Mouse (Mus musculus) brain, embryonic 14.5 days (tissue): ENCODE results near the gene Olfr1008. TPM values are rescaled to one million over a fixed set of nuclear protein-coding genes. Genes with fewer than 3 reads are reported as not detected.
"Not testable (repeated sequence)": the region's sequence is repeated elsewhere in the genome, so short reads cannot be mapped to it uniquely, and the experiment has no call there.

ENCODE experiments used
- DNase-seq: peaks from one replicate; pipeline ENCODE4 v3.0.0-alpha.2; 2011; ENCODE audit warnings: low read depth
- CTCF ChIP-seq: fragments of 200-500 bp; IDR thresholded peaks from 2 replicates; pipeline ENCODE4 v1.5.1; 2012; ENCODE audit warnings: inconsistent platforms, mild to moderate bottlenecking, moderate library complexity, borderline replicate concordance; ENCODE audit not compliant: insufficient read depth, insufficient read length; ENCODE audit errors: extremely low read depth
- POLR2A ChIP-seq: fragments of 200-500 bp; IDR thresholded peaks from 2 replicates; pipeline ENCODE4 v1.6.1; 2012; ENCODE audit warnings: mild to moderate bottlenecking, inconsistent platforms, borderline replicate concordance; ENCODE audit not compliant: poor library complexity, insufficient read depth, insufficient read length, severe bottlenecking; ENCODE audit errors: extremely low read depth
- polyA plus RNA-seq: library from polyadenylated mRNA; depleted of rRNA; stranded (reverse); fragments of >200 nt; gene quantifications from 2 replicates; pipeline ENCODE4 v1.2.3, GENCODE M21; 2012; rRNA removed

Gene Olfr1008
- not detected in 2 replicates for polyA plus RNA-seq

DNA sequence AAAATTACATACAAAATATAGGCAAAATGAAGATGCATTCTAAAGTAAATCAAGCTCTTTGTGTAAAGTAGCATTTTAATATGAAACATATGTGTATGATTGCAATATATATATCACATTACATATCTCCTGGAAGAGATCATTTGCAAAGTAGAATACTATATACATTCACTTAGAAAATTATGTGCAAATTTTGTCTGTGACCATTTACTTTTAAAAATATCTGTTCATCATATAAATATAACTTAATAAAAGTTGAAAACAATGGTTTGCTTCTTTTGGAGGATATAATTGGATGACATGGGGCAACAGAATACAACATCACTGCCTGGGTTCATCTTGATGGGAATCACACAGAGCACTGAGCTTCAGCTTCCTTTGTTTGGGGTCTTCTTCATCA is at the start of gene Olfr1008:
Gene Olfr1008, plus strand, starts transcription at position 301 of the 400 bp plus-strand sequence.
- no peak for DNase-seq
- TF ChIP-seq CTCF (no peak), POLR2A (no peak)

DNA sequence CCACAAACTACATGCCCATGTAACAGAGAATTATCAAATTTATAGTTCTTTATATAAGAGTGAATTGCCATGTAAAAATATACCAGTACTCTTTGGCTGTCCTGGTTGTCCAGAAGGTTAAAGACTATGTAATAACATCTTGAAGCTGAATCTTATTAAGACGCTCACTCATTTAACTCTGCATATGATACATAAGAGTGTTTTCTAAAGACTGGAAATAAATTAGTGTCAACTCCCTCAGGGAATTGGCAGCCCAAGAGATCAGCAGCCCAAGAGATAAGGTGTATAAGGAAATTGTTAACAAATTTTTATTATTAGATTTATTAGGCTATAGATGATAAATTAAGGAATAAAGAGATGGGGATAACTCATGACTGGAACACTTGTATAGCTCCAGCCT is 38.6 kb upstream of the Olfr1008 start, which contains the start of gene Olfr1002:
Gene Olfr1002, minus strand, starts transcription at position 101 of the 400 bp plus-strand sequence.
- TF ChIP-seq POLR2A (no peak), CTCF (no peak)
- DNase-seq: no peak

DNA sequence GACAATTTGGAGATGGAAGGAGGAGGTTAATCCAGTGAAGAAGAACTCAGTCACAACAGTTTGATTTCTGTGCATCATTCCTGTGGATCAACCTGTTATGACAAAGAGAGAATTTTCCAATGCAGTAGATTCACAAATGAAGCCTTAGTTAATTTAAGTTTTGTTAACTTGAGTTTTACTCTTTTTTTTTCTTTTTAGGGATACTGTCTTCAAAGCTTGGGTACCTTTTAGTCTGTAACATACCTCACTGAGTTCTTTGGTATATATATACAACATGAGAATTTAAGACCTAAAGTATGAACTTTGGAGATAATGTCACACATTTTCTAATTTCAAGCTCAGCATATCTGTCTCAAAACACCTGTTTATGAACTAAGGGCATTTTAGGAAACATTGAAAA is 24.9 kb upstream of the Olfr1008 start, which contains the start of gene Olfr154:
Gene Olfr154, minus strand, starts transcription at position 101 of the 400 bp plus-strand sequence.
- DNase-seq: not testable (repeated sequence)

DNA sequence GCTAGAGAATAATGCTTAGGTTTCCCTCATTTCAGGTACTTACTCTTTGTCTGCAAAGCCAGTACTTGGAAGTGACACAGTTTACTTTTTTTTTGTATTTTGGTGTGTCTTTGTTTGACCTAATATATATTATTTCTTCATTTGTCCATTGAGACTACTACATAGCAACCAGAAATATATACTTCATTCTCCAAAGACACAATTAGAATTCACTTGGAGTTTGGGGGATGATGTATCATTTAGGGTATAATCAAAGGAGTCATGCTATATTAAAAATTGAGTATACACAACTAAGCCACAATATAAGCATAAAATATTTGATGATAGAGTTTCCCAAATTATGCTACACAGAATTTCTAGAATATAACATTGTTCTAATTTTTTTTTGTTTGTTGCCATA is 10.6 kb upstream of the Olfr1008 start, which contains the start of gene Olfr1006:
Gene Olfr1006, minus strand, starts transcription at position 101 of the 400 bp plus-strand sequence.
- DNase-seq: no peak
- no peak for TF ChIP-seq POLR2A
- TF ChIP-seq CTCF: no peak

DNA sequence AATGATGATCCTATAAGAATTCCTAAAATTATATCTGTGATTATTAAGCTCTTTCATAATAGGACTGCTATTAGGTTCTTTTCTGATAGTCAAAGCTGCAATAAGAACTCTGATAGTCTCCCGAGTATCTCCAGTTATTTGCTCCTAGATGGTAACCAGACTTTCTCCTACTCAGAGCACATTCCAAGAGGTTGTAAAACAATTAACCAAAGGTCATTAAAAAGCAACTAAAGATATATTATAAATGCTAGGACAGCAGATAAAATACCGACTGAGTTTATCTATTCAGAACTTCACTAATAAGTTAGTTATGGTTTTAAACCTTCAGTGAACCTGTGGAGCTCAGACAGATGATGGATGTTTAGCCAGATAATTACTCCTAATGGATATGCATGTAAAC is 21.4 kb downstream of the Olfr1008 start:
- not testable (repeated sequence) for DNase-seq

DNA sequence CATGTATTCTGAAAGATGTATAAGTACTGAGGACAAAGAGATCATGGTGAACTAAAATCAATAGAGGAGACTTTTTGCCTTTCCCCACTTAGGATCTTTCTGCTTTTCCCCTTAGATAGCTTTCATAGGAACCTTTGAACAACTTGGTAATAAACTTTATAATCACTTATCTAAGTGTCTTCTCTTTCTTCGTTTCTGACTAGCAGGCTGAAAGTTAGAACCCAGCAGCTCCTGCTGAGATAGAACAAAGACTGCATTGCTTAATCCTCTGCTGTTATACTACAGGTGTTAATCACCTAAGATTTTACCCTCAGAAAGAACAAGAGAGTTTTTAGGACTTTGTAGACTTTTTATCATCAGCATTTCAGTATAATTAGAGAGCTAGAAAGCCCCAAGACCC is 21.9 kb downstream of the Olfr1008 start:
- TF ChIP-seq POLR2A: no peak
- TF ChIP-seq CTCF: no peak
- DNase-seq: no peak

DNA sequence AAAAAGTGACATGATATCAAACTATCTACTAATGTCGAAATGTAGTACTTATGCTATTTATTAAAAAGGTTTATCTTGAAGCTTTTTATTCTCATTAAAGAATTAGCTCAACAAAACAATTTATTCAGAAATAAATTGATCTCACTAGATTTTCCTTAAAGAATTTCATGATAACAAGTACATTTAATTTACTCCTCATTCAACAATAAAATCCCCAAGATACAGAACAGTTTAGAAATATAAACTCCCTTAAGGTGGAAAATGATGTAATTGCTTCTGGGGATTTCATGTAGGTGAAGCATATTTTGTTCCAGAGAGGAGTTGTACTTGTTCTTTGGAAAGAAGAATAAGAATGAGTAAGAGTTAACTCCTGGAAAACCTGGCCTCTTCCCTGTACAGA is 25.9 kb downstream of the Olfr1008 start, which contains the start of gene Olfr1009:
Gene Olfr1009, plus strand, starts transcription at position 301 of the 400 bp plus-strand sequence.
- TF ChIP-seq CTCF (no peak), POLR2A (no peak)
- no peak for DNase-seq

DNA sequence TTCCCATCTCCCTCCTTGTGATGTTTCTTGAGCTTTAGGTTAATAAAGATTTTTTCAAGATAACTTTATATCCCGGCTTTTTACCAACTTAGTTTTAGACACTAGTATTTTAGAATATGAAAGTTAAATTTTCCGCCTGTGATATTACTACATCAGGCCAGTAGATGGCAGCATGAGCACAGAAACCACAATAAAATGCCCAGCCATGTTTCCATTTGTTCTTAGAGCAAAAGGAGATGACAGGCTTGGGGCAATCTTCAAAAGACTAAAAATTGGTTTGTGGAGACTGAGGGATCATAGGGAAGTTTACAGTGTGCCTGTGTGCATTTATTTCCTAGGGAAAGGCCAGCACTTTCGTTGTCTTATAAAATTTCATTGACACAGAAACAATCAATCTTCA is 36.6 kb downstream of the Olfr1008 start:
- TF ChIP-seq CTCF (peak; percentile 60; the same call in 1 of the 2 replicates), POLR2A (no peak)
- peak; percentile 72 for DNase-seq

Other genes with a start within 250 kb of the Olfr1008 start
- gene Olfr995, start 245.8 kb upstream of the Olfr1008 start, polyA plus RNA-seq: not detected in 2 replicates
- gene 4833423E24Rik, start 170.4 kb upstream of the Olfr1008 start, polyA plus RNA-seq: 0.10 and 0.24 TPM in 2 replicates
- gene Olfr996, start 110.2 kb upstream of the Olfr1008 start, polyA plus RNA-seq: not detected in 2 replicates
- gene Olfr998, start 100.5 kb upstream of the Olfr1008 start, polyA plus RNA-seq: not detected in 2 replicates
- gene Olfr1000, start 77.5 kb upstream of the Olfr1008 start, polyA plus RNA-seq: not detected in 2 replicates
- not detected in 2 replicates for gene Olfr1002, start 38.7 kb upstream of the Olfr1008 start, polyA plus RNA-seq
- gene Olfr154, start 25.0 kb upstream of the Olfr1008 start, polyA plus RNA-seq: not detected in 2 replicates
- gene Olfr1006, start 10.7 kb upstream of the Olfr1008 start, polyA plus RNA-seq: not detected in 2 replicates
- not detected in 2 replicates for gene Olfr1009, start 26.0 kb downstream of the Olfr1008 start, polyA plus RNA-seq
- gene Olfr1012, start 73.3 kb downstream of the Olfr1008 start, polyA plus RNA-seq: not detected in 2 replicates
- not detected in 2 replicates for gene Olfr1013, start 77.7 kb downstream of the Olfr1008 start, polyA plus RNA-seq
- not detected in 2 replicates for gene Olfr1014, start 83.3 kb downstream of the Olfr1008 start, polyA plus RNA-seq
- gene Olfr1015, start 92.6 kb downstream of the Olfr1008 start, polyA plus RNA-seq: not detected in 2 replicates
- not detected in 2 replicates for gene Olfr1016, start 113.1 kb downstream of the Olfr1008 start, polyA plus RNA-seq
- gene Olfr1018, start 129.0 kb downstream of the Olfr1008 start, polyA plus RNA-seq: not detected in 2 replicates
- gene Olfr1019, start 156.1 kb downstream of the Olfr1008 start, polyA plus RNA-seq: 0.08 TPM in 1 of 2 replicates, not detected in the other
- gene Olfr1020, start 157.6 kb downstream of the Olfr1008 start, polyA plus RNA-seq: not detected in 2 replicates
- gene Olfr1022, start 179.2 kb downstream of the Olfr1008 start, polyA plus RNA-seq: not detected in 2 replicates
- gene Olfr1023, start 196.2 kb downstream of the Olfr1008 start, polyA plus RNA-seq: not detected in 2 replicates
- not detected in 2 replicates for gene Olfr1024, start 215.6 kb downstream of the Olfr1008 start, polyA plus RNA-seq
- not detected in 2 replicates for gene Olfr1025-ps1, start 225.8 kb downstream of the Olfr1008 start, polyA plus RNA-seq
- gene Olfr1026, start 232.1 kb downstream of the Olfr1008 start, polyA plus RNA-seq: not detected in 2 replicates